In genomic region chr4:132545851-132546250, GRCm38 (mm10) we compare ENCODE assay signal across 8 mouse cellular contexts. TPM values are rescaled to one million over a fixed set of nuclear protein-coding genes. Genes with fewer than 3 reads are reported as not detected.
DNase-seq lines count a peak whose midpoint lies in the region; ATAC-seq and TF ChIP-seq lines count a peak whose summit lies in the region.
"Had no signal": no experiment of that assay in that cellular context is flagged by ENCODE, and none has a peak within 500 bp of the region (broad histone marks: within the 10 kb centered on the region; RNA-seq: fewer than 3 reads in every experiment).

No protein-coding gene starts in this region.

- peak; percentile 85 for TF ChIP-seq CTCF in intestine, postnatal 0 days (IDR thresholded peaks at IDR 0.05; ENCODE audit: low read depth)

- H3K27me3 ChIP-seq in intestine, postnatal 0 days (replicated peaks; ENCODE audit: control insufficient read depth, insufficient read depth, low read length): no peaks in the 10 kb centered on the region
- no peaks in the 10 kb centered on the region for H3K27me3 ChIP-seq in liver, embryonic 12.5 days (replicated peaks)
- H3K27me3 ChIP-seq: heart, embryonic 13.5 days had no signal

- no peaks in the 10 kb centered on the region for H3K9me3 ChIP-seq in intestine, postnatal 0 days (ENCODE audit: control insufficient read depth)
- H3K9me3 ChIP-seq in liver, embryonic 12.5 days (replicated peaks): no peaks in the 10 kb centered on the region
- H3K9me3 ChIP-seq: heart, embryonic 13.5 days had no signal

- H3K36me3 ChIP-seq in intestine, postnatal 0 days (ENCODE audit: control insufficient read depth, insufficient read depth): peaks cover 76% of the 10 kb centered on the region
- peaks cover 99% of the 10 kb centered on the region for H3K36me3 ChIP-seq in liver, embryonic 12.5 days

- peak; percentile 27 for DNase-seq in 3134 (ENCODE audit: extremely low read depth, insufficient read length, low spot score)
- peak; percentile 66 for DNase-seq in CD4-positive helper T cell, adult 2 months (ENCODE audit: low read depth, low spot score)
- DNase-seq in brain, adult 2 months (ENCODE audit: low read depth, low spot score): peak; percentile 78
- DNase-seq in forelimb bud, embryonic 11.5 days (ENCODE audit: low read depth, low spot score): peak; percentile 71
- peak; percentile 65 for DNase-seq in retina, postnatal 7 days (ENCODE audit: low read depth, low spot score)

- no peak overlapping the region for H3K4me2 ChIP-seq in intestine, postnatal 0 days (replicated peaks; ENCODE audit: low read depth)
- no peak overlapping the region for H3K4me2 ChIP-seq in liver, embryonic 12.5 days
- H3K4me2 ChIP-seq: heart, embryonic 13.5 days had no signal

- ATAC-seq in intestine, postnatal 0 days: peak; percentile 53; the same call in 1 of the 2 replicates
- ATAC-seq in liver, embryonic 12.5 days: peak; percentile 78

- H3K27ac ChIP-seq in intestine, postnatal 0 days (ENCODE audit: low read depth, low read length): no peak overlapping the region
- H3K27ac ChIP-seq in liver, embryonic 12.5 days: no peak overlapping the region
- H3K27ac ChIP-seq: heart, embryonic 13.5 days had no signal

- WGBS in intestine, postnatal 0 days: 22% methylated on average over 8 of the region's 8 CpGs
- WGBS in liver, embryonic 12.5 days (ENCODE audit: insufficient replicate concordance): 43% methylated on average over 8 of the region's 8 CpGs

- no peak overlapping the region for H3K9ac ChIP-seq in intestine, postnatal 0 days (ENCODE audit: low read depth, low read length)
- no peak overlapping the region for H3K9ac ChIP-seq in liver, embryonic 12.5 days
- H3K9ac ChIP-seq: heart, embryonic 13.5 days had no signal

- H3K4me1 ChIP-seq in intestine, postnatal 0 days (replicated peaks; ENCODE audit: control insufficient read depth, insufficient read depth, low read length): no peaks in the 10 kb centered on the region
- H3K4me1 ChIP-seq in liver, embryonic 12.5 days: peaks cover 16% of the 10 kb centered on the region
- H3K4me1 ChIP-seq: heart, embryonic 13.5 days had no signal

- H3K4me3 ChIP-seq in intestine, postnatal 0 days (ENCODE audit: low read depth, low read length): no peak overlapping the region
- no peak overlapping the region for H3K4me3 ChIP-seq in liver, embryonic 12.5 days
- H3K4me3 ChIP-seq: heart, embryonic 13.5 days had no signal

RNA-seq across cellular contexts. Expression of gene Dnajc8, which starts 10.5 kb away (rescaled TPM):
- 119 and 120 TPM in 2 replicates for polyA plus RNA-seq in intestine, postnatal 0 days (2015; fragmentation: Nextera tagmentation; extraction: Ambion mirVana)
- 143 and 148 TPM in 2 replicates for polyA plus RNA-seq in liver, embryonic 12.5 days (2016; fragmentation: Nextera tagmentation; extraction: Ambion mirVana)

RNA-seq across cellular contexts. Expression of gene Atpif1, which starts 12.4 kb away (rescaled TPM):
- 1,746 and 1,835 TPM in 2 replicates for polyA plus RNA-seq in intestine, postnatal 0 days (2015; fragmentation: Nextera tagmentation; extraction: Ambion mirVana)
- polyA plus RNA-seq in liver, embryonic 12.5 days (2016; fragmentation: Nextera tagmentation; extraction: Ambion mirVana): 2,000 and 2,061 TPM in 2 replicates

RNA-seq across cellular contexts. Expression of gene Ptafr, which starts 18.0 kb away (rescaled TPM):
- polyA plus RNA-seq in intestine, postnatal 0 days (2015; fragmentation: Nextera tagmentation; extraction: Ambion mirVana): 4.7 and 5.2 TPM in 2 replicates
- polyA plus RNA-seq in liver, embryonic 12.5 days (2016; fragmentation: Nextera tagmentation; extraction: Ambion mirVana): 0.77 and 0.94 TPM in 2 replicates

RNA-seq across cellular contexts. Expression of gene Sesn2, which starts 35.5 kb away (rescaled TPM):
- 17.2 and 18.0 TPM in 2 replicates for polyA plus RNA-seq in intestine, postnatal 0 days (2015; fragmentation: Nextera tagmentation; extraction: Ambion mirVana)
- polyA plus RNA-seq in liver, embryonic 12.5 days (2016; fragmentation: Nextera tagmentation; extraction: Ambion mirVana): 9.3 and 10.6 TPM in 2 replicates

Comparison
In these comparisons a context has a peak if more than half of its experiments do, and no peak if none do; other contexts are left out.
1. DNase-seq: peak in every context shown above with its lines; median percentile 78 in brain, adult 2 months; 71 in forelimb bud, embryonic 11.5 days; 66 in CD4-positive helper T cell, adult 2 months; 65 in retina, postnatal 7 days; 27 in 3134.